Mouse (Mus musculus) testis, postnatal 10 days (tissue): ENCODE measurements around the gene Dgkq.

Experiments
- DNase-seq: peaks from one replicate; pipeline ENCODE4 v3.0.0; 2021; ENCODE audit warnings: low spot score

Gene Dgkq

GRCm38 (mm10) chr5:108668977-108669936 is at the start of gene Dgkq:
TSS of gene Dgkq (minus strand) at chr5:108669672.
- peak; percentile 88 for DNase-seq

- DNase-seq = no peak
Observed at GRCm38 (mm10) chr5:108718051-108718450, 48.6 kb upstream of the Dgkq start.

DNA sequence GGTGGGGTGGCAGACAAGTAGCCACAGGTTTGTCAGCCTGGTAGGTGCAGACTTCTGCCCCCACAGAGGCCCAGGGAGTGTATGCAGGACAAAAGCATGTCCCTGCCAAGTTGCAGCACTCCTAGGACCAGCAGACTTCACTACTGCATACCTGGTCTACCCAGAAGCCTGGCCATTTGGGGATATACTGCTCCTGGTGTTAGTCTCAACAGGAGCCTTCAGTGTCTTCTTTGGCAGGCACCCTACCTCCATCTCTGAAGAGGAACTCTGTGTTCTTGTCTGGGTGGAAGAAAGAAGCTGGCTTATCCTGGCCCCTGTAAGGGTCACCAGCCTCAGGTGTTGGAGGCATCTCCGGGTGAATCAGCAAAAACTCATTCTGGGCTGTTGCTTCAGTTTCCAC is 46.5 kb upstream of the Dgkq start:
- DNase-seq = no peak

DNA sequence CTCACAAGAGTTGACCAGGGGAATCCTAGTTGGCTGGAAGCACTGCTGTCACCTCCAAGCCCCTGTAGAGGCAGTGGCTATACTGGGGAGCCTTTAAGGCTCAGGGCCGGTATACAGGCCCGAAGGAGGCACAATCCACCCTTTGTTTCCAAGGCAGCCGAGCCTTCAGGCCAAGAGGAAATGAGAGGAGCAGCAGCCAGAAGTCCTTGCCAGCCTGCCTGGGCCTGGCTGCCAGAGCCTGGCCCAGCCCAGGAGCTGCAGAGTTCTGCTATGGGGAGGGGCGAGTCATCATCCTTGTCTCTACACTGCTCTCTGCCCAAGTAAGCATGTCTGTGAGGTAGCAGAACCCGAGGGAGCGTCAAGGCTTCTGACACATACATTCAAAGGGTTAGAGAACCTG is 44.7 kb upstream of the Dgkq start:
- no peak for DNase-seq

DNA sequence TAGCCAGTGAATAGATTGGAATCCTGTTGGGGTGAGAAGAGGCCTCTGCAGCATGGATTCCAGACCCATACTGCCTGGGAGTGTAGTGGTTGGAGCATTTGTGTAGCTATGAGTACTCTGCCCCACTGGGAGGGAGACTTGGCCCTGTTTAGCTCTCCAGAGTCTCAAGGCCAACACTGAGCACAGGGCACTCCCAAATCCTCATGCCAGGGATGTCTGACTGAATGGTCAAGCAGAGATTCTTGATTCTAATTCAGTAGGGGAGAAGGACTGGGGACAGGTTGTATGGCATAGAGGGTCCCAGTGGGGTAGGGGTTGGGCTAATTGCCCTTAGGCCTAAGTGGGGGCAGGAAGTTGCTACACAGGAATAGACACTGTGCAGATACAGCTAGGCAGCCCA is 44.2 kb upstream of the Dgkq start:
- DNase-seq = no peak

DNA sequence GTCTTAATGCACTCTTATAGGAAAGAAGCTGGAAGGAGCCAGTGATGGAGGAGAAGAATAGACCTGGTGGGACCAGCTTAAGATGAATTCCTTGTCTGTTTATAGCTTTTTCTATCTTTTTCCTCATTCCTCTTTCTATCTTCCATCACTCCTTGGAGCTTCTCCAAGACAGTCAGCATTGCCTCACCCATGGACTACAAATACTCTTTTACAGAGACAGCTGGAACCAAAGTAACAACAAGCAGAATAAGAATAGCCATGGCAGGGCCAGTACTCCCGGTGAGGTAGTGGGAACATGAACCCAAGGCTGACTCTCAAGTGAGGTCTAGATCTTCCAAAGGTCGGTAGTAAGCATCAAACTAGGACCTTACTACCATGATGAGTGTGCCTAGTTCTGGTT is 43.6 kb upstream of the Dgkq start:
- DNase-seq = no peak

DNA sequence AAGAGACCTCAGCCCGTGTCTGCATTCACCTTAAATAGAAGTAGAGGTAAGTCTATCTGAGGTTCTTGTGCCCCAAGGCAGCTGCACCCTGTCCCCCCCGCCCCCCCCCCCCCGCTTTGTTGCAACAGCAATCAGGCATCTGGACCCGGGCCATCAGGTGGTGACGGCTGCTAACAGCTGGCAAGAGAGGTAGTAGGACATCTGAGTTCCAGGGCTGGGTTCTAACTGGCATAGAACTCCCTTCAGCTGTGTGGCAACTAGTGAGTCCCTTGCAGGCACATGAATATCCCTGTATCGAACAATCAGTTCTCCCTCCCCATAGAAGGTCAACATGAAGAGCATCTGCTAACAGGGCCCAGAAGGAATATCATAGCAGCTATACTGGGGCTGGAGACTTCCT is 42.5 kb upstream of the Dgkq start:
- DNase-seq = no peak

DNA sequence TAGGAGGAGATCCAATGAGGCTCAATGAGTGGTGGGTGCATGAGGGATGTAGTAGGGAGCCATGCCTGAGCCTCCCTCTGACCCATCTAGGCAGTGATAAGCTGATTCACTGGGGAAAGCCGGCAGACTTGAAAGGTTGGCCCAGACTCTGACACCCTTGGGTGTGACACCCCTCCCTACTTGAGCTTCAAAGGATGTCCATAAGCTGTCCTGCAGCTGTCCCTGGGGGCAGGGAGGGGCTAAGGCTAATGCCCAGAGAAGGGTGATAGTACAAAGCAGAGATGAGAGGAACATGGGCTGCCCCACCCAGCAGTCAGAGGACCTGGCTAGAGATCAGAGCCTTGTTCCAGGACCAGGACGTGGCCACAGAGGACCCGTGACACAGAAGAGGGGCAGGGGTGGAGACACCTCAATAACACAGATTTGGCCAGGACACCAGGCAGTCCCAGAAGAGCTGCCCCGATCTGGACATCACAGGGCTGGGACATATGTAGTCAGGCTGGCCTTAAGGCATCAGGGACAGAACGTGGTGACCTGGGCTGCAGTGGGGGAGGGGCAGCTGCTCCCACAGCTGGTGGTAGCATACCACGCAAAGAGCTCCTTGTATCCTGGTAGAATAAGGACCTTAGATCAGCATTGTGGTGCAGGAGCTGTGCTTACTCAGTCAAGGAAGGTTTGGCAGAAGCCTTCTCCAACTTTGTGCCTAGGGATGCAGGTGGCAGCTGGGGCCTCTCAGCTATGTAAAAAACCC is 39.7 kb upstream of the Dgkq start:
- DNase-seq = no peak

- DNase-seq = no peak
Observed at GRCm38 (mm10) chr5:108708419-108708818, 38.9 kb upstream of the Dgkq start.

DNA sequence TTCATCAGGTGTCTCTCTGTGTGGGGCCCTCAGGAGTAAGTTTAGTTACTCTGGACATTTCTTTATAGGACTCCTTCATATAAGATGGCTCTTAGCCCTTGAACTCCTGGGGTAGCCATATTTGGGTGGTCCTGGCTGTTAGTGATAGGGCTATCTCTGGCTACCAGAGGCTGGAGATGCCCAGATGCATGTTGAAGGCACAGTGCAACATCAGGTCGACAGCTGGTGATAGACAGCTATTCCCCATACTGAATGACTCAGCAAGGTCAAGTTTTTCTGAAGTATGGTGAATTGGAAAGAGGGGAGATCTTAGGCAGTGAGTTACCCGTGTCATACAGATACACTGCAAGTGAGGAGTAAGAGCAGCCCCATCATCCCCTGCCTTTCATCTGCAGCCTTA is 38.3 kb upstream of the Dgkq start:
- no peak for DNase-seq

GRCm38 (mm10) chr5:108703754-108704626 is 34.5 kb upstream of the Dgkq start:
- DNase-seq = no peak

DNA sequence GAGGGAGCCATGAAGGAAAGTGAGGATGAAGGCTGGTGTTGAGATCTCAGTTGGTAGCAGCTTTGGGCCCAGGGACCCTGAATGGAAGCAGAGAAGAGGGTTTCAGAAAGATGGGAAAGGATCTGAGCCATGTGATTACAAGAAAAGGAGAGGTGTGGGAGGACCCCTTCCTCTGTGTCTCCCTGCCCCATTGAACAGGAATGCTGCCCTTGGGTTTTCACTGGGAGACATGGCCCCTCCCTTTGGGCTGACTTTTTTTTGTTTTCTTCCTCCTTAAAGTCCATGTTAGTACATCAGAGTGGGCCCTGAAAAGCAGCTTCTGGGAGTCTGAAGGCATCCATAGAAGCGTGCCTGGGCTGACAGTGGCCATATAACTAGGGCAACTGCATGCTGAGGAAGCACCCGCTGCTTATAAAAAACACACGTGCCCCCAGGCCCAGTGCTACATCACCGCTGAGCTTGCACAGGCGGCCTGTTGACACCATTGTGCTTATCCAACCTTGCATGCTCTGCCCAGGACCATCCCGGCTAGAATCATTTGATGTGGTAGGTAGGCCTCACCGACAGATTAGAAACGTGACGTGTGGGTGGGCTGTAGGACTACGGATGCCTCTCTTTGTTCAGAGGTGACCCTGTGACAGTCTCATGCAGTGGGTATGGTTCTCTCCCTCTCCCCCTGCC is 32.0 kb upstream of the Dgkq start:
- DNase-seq = no peak

GRCm38 (mm10) chr5:108700346-108700745 is 30.9 kb upstream of the Dgkq start:
- no peak for DNase-seq

DNA sequence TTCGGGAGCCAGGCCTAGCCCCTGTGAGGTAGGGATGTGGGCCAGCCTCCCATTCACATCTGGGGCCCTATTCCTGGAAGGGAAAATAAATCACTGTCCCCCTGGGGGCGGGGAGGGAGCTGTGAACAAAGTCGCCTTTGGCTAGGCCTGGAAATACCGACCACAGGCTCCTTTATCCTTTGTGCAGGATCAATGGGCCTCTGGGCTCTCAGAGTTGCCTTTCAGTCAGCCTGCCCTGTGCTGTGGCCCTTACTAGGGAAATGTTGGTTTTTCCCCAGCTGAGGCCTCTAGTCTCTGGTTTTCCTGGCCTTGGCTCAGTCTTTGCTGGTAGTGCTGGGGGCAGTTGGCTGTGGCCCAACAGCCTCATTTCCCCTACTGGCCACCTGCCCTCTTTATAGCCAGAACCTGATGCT is 27.9 kb upstream of the Dgkq start:
- no peak for DNase-seq

GRCm38 (mm10) chr5:108696542-108696941 is 27.1 kb upstream of the Dgkq start:
- DNase-seq = no peak

- DNase-seq = no peak
Observed at GRCm38 (mm10) chr5:108695861-108696260, 26.4 kb upstream of the Dgkq start.

DNA sequence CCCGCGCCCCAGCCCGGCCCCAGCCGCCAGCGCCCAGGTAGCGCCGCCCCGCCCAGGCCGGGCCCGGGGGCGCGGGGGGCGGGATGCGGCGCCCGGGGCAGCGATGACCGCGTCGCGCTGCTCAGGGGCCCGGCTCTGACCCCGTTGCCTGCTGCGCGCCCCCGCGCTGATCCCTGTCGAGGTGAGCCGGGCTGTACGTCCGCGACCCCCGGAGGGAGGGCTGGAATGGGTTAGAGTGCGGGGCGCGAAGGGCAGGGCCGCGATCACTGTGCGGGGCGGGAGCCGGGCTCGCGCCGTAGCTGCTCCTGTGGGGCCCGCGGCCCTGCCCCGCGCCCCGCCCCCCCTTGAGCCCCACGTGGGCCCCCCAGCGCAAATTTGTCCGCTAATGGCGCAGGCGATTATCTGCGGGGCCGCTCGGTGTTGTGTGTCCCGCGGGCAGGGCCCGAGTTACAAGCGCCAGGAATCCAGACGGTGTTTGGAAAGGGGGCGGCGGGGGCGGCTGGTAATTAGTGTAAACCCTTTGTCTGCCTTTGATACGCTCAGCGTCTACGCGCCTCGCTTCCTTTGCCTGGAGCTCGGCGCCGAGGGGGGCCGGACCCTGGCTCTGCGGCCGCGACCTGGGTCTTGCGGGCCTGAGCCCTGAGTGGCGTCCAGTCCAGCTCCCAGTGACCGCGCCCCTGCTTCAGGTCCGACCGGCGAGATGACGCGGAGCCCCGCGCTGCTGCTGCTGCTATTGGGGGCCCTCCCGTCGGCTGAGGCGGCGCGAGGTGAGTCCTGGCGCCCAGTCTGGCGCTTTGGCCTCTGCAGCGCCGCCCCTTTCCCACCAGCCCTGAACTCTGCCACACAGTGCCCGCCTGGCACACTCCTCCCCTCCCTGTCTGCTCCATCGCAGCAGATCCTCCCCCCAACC is 25.1 kb upstream of the Dgkq start:
- peak; percentile 70 for DNase-seq

GRCm38 (mm10) chr5:108693872-108694288 is 24.4 kb upstream of the Dgkq start:
- peak; percentile 92 for DNase-seq

DNA sequence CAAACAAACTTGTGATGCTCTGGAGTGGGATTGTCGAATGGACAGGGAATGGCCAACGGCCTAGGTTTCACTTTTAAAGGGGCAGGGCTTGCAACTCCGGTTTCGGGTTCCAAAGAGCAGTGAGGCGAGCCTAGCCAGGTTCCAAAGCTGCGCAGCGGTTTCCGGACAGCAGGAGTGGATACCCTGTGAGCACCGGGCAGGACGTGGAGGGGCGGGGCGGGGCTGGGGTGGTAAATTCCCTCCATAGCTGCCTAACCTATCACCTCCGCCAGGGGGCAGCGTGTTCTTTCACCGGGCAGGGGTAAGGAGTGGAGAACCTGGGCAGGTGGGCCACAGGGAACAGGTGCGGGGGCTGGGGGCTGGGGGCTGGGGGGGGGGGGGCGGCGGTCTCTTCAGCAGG is 22.8 kb upstream of the Dgkq start, which contains the start of gene Fgfrl1:
Gene Fgfrl1, plus strand, starts transcription at position 112 of the 400 bp plus-strand sequence.
- DNase-seq = peak; percentile 82

- DNase-seq = no peak
Observed at GRCm38 (mm10) chr5:108691152-108691551, 21.7 kb upstream of the Dgkq start.
